Mouse (Mus musculus): ENCODE results near the gene Naa38.

The Naa38 gene

GRCm38 (mm10) chr11:69432640-69432982 lies 37.3 kb downstream of the Naa38 start:
- DNase-seq (ENCODE audit: low spot score in 2 of 2): no peak

DNA sequence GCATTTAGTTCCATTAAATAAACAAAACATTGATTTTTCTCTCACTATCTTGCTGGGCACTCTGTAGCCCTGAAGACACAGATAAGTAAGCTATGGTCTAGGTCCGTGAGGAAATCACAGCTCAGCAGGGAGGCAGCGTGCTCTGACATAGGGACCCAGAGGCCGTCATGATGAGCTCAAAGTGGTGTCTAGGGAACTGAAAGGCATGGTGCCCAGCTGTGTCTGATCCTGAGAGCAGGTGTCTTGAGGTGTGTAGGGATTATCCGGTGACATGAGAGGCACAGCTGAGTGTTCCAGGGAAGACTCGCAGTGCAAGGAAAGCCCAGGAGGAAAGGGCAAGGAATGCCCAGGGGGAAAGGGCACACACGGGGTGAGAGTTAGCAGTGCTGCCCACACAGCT lies 37.9 kb downstream of the Naa38 start:
- no peak for DNase-seq (ENCODE audit: low spot score in 2 of 2)

GRCm38 (mm10) chr11:69437291-69437690 lies 42.0 kb downstream of the Naa38 start:
- no peak for DNase-seq (ENCODE audit: low spot score in 2 of 2)

DNA sequence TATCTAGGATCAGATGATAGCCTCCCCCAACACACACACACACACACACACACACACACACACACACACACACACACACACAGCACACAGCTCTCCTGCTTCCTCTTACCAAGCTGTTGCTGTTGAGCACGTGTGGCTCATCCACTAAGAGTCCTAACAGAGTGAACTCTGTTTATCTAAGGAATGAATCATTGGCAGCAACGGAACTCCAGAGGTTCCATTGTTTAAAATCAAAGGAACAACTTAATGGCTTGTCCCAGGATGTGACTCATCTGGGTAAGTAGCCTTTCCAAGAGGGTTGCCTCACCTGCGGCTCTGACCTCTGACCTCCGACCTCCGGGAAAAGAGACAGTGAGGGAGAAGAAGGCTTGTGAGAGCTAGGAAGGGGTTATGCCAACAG lies 48.0 kb downstream of the Naa38 start:
- DNase-seq (ENCODE audit: low spot score in 2 of 2): no peak

Measured in urinary bladder, postnatal 4 days (tissue).